ENCODE assay signal across 13 mouse cellular contexts in the genomic region with DNA sequence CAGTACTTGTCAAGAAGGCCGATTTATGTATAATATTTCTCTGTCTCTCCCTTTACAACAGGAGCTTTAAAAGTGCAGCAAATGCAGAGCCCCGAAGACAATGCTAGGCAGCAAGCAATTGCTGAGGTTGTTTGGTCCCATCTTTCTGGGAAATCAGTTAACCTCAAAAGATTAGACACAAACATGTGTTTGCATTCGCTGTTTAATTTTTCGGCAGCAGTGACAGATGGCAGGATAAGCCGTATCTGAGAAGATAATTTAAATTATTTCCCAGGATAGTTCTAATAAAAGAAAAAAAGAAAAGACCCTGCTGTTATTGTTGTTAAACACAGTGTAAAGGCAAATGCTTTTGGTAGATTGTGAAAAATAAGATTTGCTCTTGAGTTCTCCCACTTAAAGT. TPM values are rescaled to one million over a fixed set of nuclear protein-coding genes. Genes with fewer than 3 reads are reported as not detected.
"Had no signal": no experiment of that assay in that cellular context is flagged by ENCODE, and none has a peak within 500 bp of the region (broad histone marks: within the 10 kb centered on the region; RNA-seq: fewer than 3 reads in every experiment).

No protein-coding gene starts in this region.

- ATAC-seq: liver, embryonic 12.5 days had no signal

- H3K9me3 ChIP-seq: limb, embryonic 15.5 days; liver, embryonic 12.5 days; midbrain, embryonic 12.5 days had no signal

- H3K4me3 ChIP-seq: left cerebral cortex, adult 2 months; limb, embryonic 15.5 days; liver, embryonic 12.5 days; midbrain, embryonic 12.5 days had no signal

- H3K4me2 ChIP-seq: limb, embryonic 15.5 days; liver, embryonic 12.5 days; lung, embryonic 14.5 days; midbrain, embryonic 12.5 days had no signal

- DNase-seq: kidney, adult 11 months; kidney, adult 9 months; kidney, postnatal 10 days; kidney, postnatal 4 days; lung, embryonic 14.5 days; lung, postnatal 10 days; lung, postnatal 4 days had no signal

- H3K4me1 ChIP-seq: limb, embryonic 15.5 days; liver, embryonic 12.5 days; midbrain, embryonic 12.5 days had no signal

- H3K36me3 ChIP-seq: limb, embryonic 15.5 days; liver, embryonic 12.5 days; midbrain, embryonic 12.5 days had no signal

- H3K9ac ChIP-seq: limb, embryonic 15.5 days; liver, embryonic 12.5 days; lung, embryonic 14.5 days; midbrain, embryonic 12.5 days had no signal

- H3K27me3 ChIP-seq: limb, embryonic 15.5 days; liver, embryonic 12.5 days; midbrain, embryonic 12.5 days had no signal

- H3K27ac ChIP-seq: left cerebral cortex, adult 2 months; limb, embryonic 15.5 days; liver, embryonic 12.5 days; midbrain, embryonic 12.5 days; stomach, postnatal 0 days had no signal

RNA-seq across cellular contexts. Expression of a gene that starts 41.5 kb away (rescaled TPM):
- total RNA-seq: megakaryocyte, adult 5-6 weeks had no signal
